Mouse (Mus musculus) kidney, embryonic 14.5 days (tissue): Measurements from ENCODE around the gene Phkb. TPM values are rescaled to one million over a fixed set of nuclear protein-coding genes. Genes with fewer than 3 reads are reported as not detected.

Experiments used
- ATAC-seq: fragments of 200-750 bp; cut with Nextera tagmentation; 2 replicates; pipeline ENCODE4 v1.8.0; 2017; ENCODE audit warnings: moderate number of reproducible peaks, mild to moderate bottlenecking, moderate TSS enrichment, moderate library complexity; ENCODE audit not compliant: low FRiP score, low TSS enrichment
- H3K27ac ChIP-seq: fragments of 300-500 bp; sonication (generic); 2 replicates; pipeline ENCODE4 v1.5.1; 2014; ENCODE audit warnings: low read depth, mild to moderate bottlenecking, low read length, moderate library complexity, mixed read lengths
- H3K27me3 ChIP-seq: fragments of 300-500 bp; sonication (generic); 2 replicates; pipeline ENCODE4 v1.6.1; 2014; ENCODE audit warnings: mild to moderate bottlenecking, low read length; ENCODE audit not compliant: control insufficient read depth, insufficient read depth
- H3K36me3 ChIP-seq: fragments of 300-500 bp; sonication (generic); 2 replicates; pipeline ENCODE4 v1.6.1; 2014; ENCODE audit warnings: low read length, mixed read lengths; ENCODE audit not compliant: control insufficient read depth, insufficient read depth
- H3K4me1 ChIP-seq: fragments of 300-500 bp; sonication (generic); 2 replicates; pipeline ENCODE4 v1.6.1; 2014; ENCODE audit warnings: low read length, mixed read lengths; ENCODE audit not compliant: control insufficient read depth, insufficient read depth
- H3K4me2 ChIP-seq: fragments of 300-500 bp; sonication (generic); replicated peaks from 2 replicates; pipeline ENCODE4 v1.6.1; 2014; ENCODE audit warnings: low read depth, mild to moderate bottlenecking, low read length
- H3K4me3 ChIP-seq: fragments of 300-500 bp; sonication (generic); 2 replicates; pipeline ENCODE4 v1.5.1; 2014; ENCODE audit warnings: mild to moderate bottlenecking, low read length
- H3K9ac ChIP-seq: fragments of 300-500 bp; sonication (generic); 2 replicates; pipeline ENCODE4 v1.6.1; 2014; ENCODE audit warnings: low read depth, mild to moderate bottlenecking, low read length, moderate library complexity
- H3K9me3 ChIP-seq: fragments of 300-500 bp; sonication (generic); 2 replicates; pipeline ENCODE4 v1.6.1; 2016; ENCODE audit warnings: low read length; ENCODE audit not compliant: control insufficient read depth
- WGBS: fragments of 180-500 bp; shearing (Covaris S2); extraction: QIAGEN DNeasy Blood & Tissue Kit; methylation state at CpG from one replicate; pipeline ENCODE4 v1.1.7; 2014; 5-methylcytosine and 5-hydroxymethylcytosine counted together
- polyA plus RNA-seq: library from polyadenylated mRNA; unstranded; fragments of >200 nt; fragmentation: Nextera tagmentation; extraction: Ambion mirVana; gene quantifications from 2 replicates; pipeline ENCODE4 v1.2.1, GENCODE M21; 2014

Phkb gene
- polyA plus RNA-seq, 1 experiment from 2014 or later: 73.8 TPM

GRCm38 (mm10) chr8:86038462-86038861 lies 197.7 kb downstream of the Phkb start:
- no peak for ATAC-seq
- Histone ChIP-seq H3K36me3 (no peaks in the 10 kb centered on the region; the same call in 1 of the 2 replicates), H3K9ac (no peak overlapping the region), H3K4me3 (no peak overlapping the region), H3K27me3 (no peaks in the 10 kb centered on the region), H3K27ac (no peak overlapping the region), H3K4me1 (no peaks in the 10 kb centered on the region), H3K4me2 (no peak overlapping the region), H3K9me3 (no peaks in the 10 kb centered on the region)
- WGBS: 96% methylated on average over 3 of the region's 3 CpGs

- Histone ChIP-seq H3K27me3 (no peaks in the 10 kb centered on the region), H3K27ac (no peak overlapping the region), H3K9me3 (no peaks in the 10 kb centered on the region), H3K36me3 (peaks cover 2% of the 10 kb centered on the region; the same call in 1 of the 2 replicates), H3K4me2 (no peak overlapping the region), H3K4me1 (no peaks in the 10 kb centered on the region), H3K4me3 (no peak overlapping the region), H3K9ac (no peak overlapping the region)
- 46% methylated on average over 2 of the region's 2 CpGs for WGBS
- no peak for ATAC-seq
Observed at GRCm38 (mm10) chr8:86042049-86042448, 201.3 kb downstream of the Phkb start.

- H3K27me3 ChIP-seq: no peaks in the 10 kb centered on the region
- H3K4me2 ChIP-seq: no peak overlapping the region
- H3K9me3 ChIP-seq: no peaks in the 10 kb centered on the region
- no peaks in the 10 kb centered on the region for H3K4me1 ChIP-seq
- H3K9ac ChIP-seq: no peak overlapping the region
- H3K27ac ChIP-seq: no peak overlapping the region
- H3K36me3 ChIP-seq: no peaks in the 10 kb centered on the region
- WGBS: 89% methylated on average over 3 of the region's 3 CpGs
- ATAC-seq: no peak
- no peak overlapping the region for H3K4me3 ChIP-seq
Observed at GRCm38 (mm10) chr8:86050882-86051281, 210.1 kb downstream of the Phkb start.

GRCm38 (mm10) chr8:86052003-86052402 lies 211.2 kb downstream of the Phkb start:
- no peak for ATAC-seq
- Histone ChIP-seq H3K9ac (no peak overlapping the region), H3K27ac (no peak overlapping the region), H3K4me3 (no peak overlapping the region), H3K36me3 (peaks cover 6% of the 10 kb centered on the region), H3K4me1 (no peaks in the 10 kb centered on the region), H3K27me3 (no peaks in the 10 kb centered on the region), H3K9me3 (no peaks in the 10 kb centered on the region), H3K4me2 (no peak overlapping the region)
- 84% methylated on average over 4 of the region's 4 CpGs for WGBS

GRCm38 (mm10) chr8:86058618-86059017 lies 217.9 kb downstream of the Phkb start:
- no peak overlapping the region for H3K4me2 ChIP-seq
- H3K9me3 ChIP-seq: no peaks in the 10 kb centered on the region
- no peak for ATAC-seq
- no peak overlapping the region for H3K9ac ChIP-seq
- peaks cover 13% of the 10 kb centered on the region for H3K36me3 ChIP-seq
- H3K27me3 ChIP-seq: no peaks in the 10 kb centered on the region
- H3K4me3 ChIP-seq: no peak overlapping the region
- 84% methylated on average over 5 of the region's 5 CpGs for WGBS
- H3K4me1 ChIP-seq: no peaks in the 10 kb centered on the region
- no peak overlapping the region for H3K27ac ChIP-seq

GRCm38 (mm10) chr8:86059130-86059529 lies 218.4 kb downstream of the Phkb start:
- H3K27ac ChIP-seq: no peak overlapping the region
- no peak overlapping the region for H3K4me2 ChIP-seq
- no peak overlapping the region for H3K4me3 ChIP-seq
- WGBS: 61% methylated on average over 5 of the region's 5 CpGs
- no peaks in the 10 kb centered on the region for H3K4me1 ChIP-seq
- no peak for ATAC-seq
- no peak overlapping the region for H3K9ac ChIP-seq
- no peaks in the 10 kb centered on the region for H3K27me3 ChIP-seq
- H3K36me3 ChIP-seq: peaks cover 13% of the 10 kb centered on the region
- H3K9me3 ChIP-seq: no peaks in the 10 kb centered on the region

- H3K4me2 ChIP-seq: no peak overlapping the region
- no peaks in the 10 kb centered on the region for H3K4me1 ChIP-seq
- ATAC-seq: no peak
- no peak overlapping the region for H3K27ac ChIP-seq
- H3K4me3 ChIP-seq: no peak overlapping the region
- H3K36me3 ChIP-seq: no peaks in the 10 kb centered on the region; the same call in 1 of the 2 replicates
- H3K9me3 ChIP-seq: no peaks in the 10 kb centered on the region
- 92% methylated on average over 2 of the region's 2 CpGs for WGBS
- no peak overlapping the region for H3K9ac ChIP-seq
- H3K27me3 ChIP-seq: no peaks in the 10 kb centered on the region
Observed at GRCm38 (mm10) chr8:86063411-86063810, 222.7 kb downstream of the Phkb start.

- H3K27ac ChIP-seq: no peak overlapping the region
- H3K9me3 ChIP-seq: no peaks in the 10 kb centered on the region
- WGBS: 95% methylated on average over 1 of the region's 1 CpGs
- H3K9ac ChIP-seq: no peak overlapping the region
- no peak for ATAC-seq
- no peak overlapping the region for H3K4me3 ChIP-seq
- H3K36me3 ChIP-seq: no peaks in the 10 kb centered on the region
- no peaks in the 10 kb centered on the region for H3K4me1 ChIP-seq
- H3K4me2 ChIP-seq: no peak overlapping the region
- H3K27me3 ChIP-seq: no peaks in the 10 kb centered on the region
Observed at GRCm38 (mm10) chr8:86079433-86079832, 238.7 kb downstream of the Phkb start.

GRCm38 (mm10) chr8:86083346-86083745 lies 242.6 kb downstream of the Phkb start:
- no peak overlapping the region for H3K4me3 ChIP-seq
- H3K9ac ChIP-seq: no peak overlapping the region
- H3K27me3 ChIP-seq: no peaks in the 10 kb centered on the region
- no peak for ATAC-seq
- H3K27ac ChIP-seq: no peak overlapping the region
- no peaks in the 10 kb centered on the region for H3K9me3 ChIP-seq
- no peak overlapping the region for H3K4me2 ChIP-seq
- 67% methylated on average over 4 of the region's 4 CpGs for WGBS
- no peaks in the 10 kb centered on the region for H3K36me3 ChIP-seq
- H3K4me1 ChIP-seq: no peaks in the 10 kb centered on the region
